Mouse (Mus musculus): ENCODE measurements around the gene Uaca. TPM values are rescaled to one million over a fixed set of nuclear protein-coding genes. Genes with fewer than 3 reads are reported as not detected.
"Not testable (repeated sequence)": the region's sequence is repeated elsewhere in the genome, so short reads cannot be mapped to it uniquely, and the experiment has no call there.

Uaca gene
- total and polyA plus RNA-seq, 3 experiments = 0.17 to 0.34 TPM; not detected in 1

- no peak overlapping the region for H3K27ac ChIP-seq (ENCODE audit: insufficient read depth, low read depth)
- dilution Hi-C loops (cut with MboI; ENCODE audit: extremely low pct_ligation_motif_present, extremely low pct_unique_long_range_greater_than_20kb, low sequenced_read_pairs) = no loop called here
- H3K9me3 ChIP-seq (replicated peaks; ENCODE audit: low read length) = no peaks in the 10 kb centered on the region
- H3K9ac ChIP-seq (ENCODE audit: insufficient read depth, low read depth) = no peak overlapping the region
- TF ChIP-seq ZMIZ1 (IDR thresholded peaks at IDR 0.05; ENCODE audit: low read depth, low read length) (no peak), MAX (IDR thresholded peaks at IDR 0.05; ENCODE audit: low read length) (no peak), POLR2A (IDR thresholded peaks at IDR 0.05; ENCODE audit: low read depth, low read length) (no peak), SIN3A (IDR thresholded peaks at IDR 0.05; ENCODE audit: low read length) (no peak), RCOR1 (conservative IDR thresholded peaks at IDR 0.05; ENCODE audit: low read depth, low read length) (no peak), TCF12 (IDR thresholded peaks at IDR 0.05; ENCODE audit: low read depth, low read length) (no peak)
- H3K79me2 ChIP-seq (replicated peaks; ENCODE audit: control insufficient read depth, extremely low read depth, insufficient read depth, poor library complexity, severe bottlenecking) = no peaks in the 10 kb centered on the region
- in situ Hi-C loops (cut with MboI; ENCODE audit: low pct_ligation_motif_present, low pct_unique_long_range_greater_than_20kb, low sequenced_read_pairs) = no loop called here
- H3K36me3 ChIP-seq (replicated peaks in 1 of 2; ENCODE audit: control insufficient read depth in 1 of 2, insufficient read depth in 1 of 2, low read length in 1 of 2) = no peaks in the 10 kb centered on the region
- H3K27me3 ChIP-seq (replicated peaks) = no peaks in the 10 kb centered on the region
- no peak overlapping the region for H3K4me2 ChIP-seq (ENCODE audit: insufficient read depth, low read depth, poor library complexity, severe bottlenecking)
- DNase-seq (ENCODE audit: extremely low read depth) = no peak
- no peak overlapping the region for H3K4me3 ChIP-seq (replicated peaks in 1 of 3; ENCODE audit: low read depth in 2 of 3, low read length in 2 of 3, poor library complexity in 1 of 3)
- H3K4me1 ChIP-seq (ENCODE audit: control insufficient read depth in 1 of 2, insufficient read depth in 2 of 2) = peaks cover 3 to 19% of the 10 kb centered on the region in 2 experiments
Measured at GRCm38 (mm10) chr9:60817585-60817984, 23.2 kb downstream of the Uaca start.

GRCm38 (mm10) chr9:60818582-60818981 is 24.2 kb downstream of the Uaca start:
- peaks cover 2 to 12% of the 10 kb centered on the region in 2 experiments for H3K4me1 ChIP-seq (ENCODE audit: control insufficient read depth in 1 of 2, insufficient read depth in 2 of 2)
- dilution Hi-C loops (cut with MboI; ENCODE audit: extremely low pct_ligation_motif_present, extremely low pct_unique_long_range_greater_than_20kb, low sequenced_read_pairs); H3K4me3 ChIP-seq (replicated peaks in 1 of 3; ENCODE audit: low read depth in 2 of 3, low read length in 2 of 3, poor library complexity in 1 of 3); H3K9me3 ChIP-seq (replicated peaks; ENCODE audit: low read length); H3K36me3 ChIP-seq (replicated peaks in 1 of 2; ENCODE audit: control insufficient read depth in 1 of 2, insufficient read depth in 1 of 2, low read length in 1 of 2); H3K27me3 ChIP-seq (replicated peaks); DNase-seq (ENCODE audit: extremely low read depth); H3K9ac ChIP-seq (ENCODE audit: insufficient read depth, low read depth); H3K4me2 ChIP-seq (ENCODE audit: insufficient read depth, low read depth, poor library complexity, severe bottlenecking); H3K79me2 ChIP-seq (replicated peaks; ENCODE audit: control insufficient read depth, extremely low read depth, insufficient read depth, poor library complexity, severe bottlenecking); H3K27ac ChIP-seq (ENCODE audit: insufficient read depth, low read depth); in situ Hi-C loops (cut with MboI; ENCODE audit: low pct_ligation_motif_present, low pct_unique_long_range_greater_than_20kb, low sequenced_read_pairs): not testable (repeated sequence)

GRCm38 (mm10) chr9:60819340-60819739 is 25.0 kb downstream of the Uaca start:
- Histone ChIP-seq H3K36me3 (replicated peaks in 1 of 2; ENCODE audit: control insufficient read depth in 1 of 2, insufficient read depth in 1 of 2, low read length in 1 of 2) (no peaks in the 10 kb centered on the region), H3K4me1 (ENCODE audit: control insufficient read depth in 1 of 2, insufficient read depth in 2 of 2) (peaks cover 0 to 8% of the 10 kb centered on the region in 2 experiments; a peak in 1 of 4 replicates), H3K4me3 (replicated peaks in 1 of 3; ENCODE audit: low read depth in 2 of 3, low read length in 2 of 3, poor library complexity in 1 of 3) (no peak overlapping the region), H3K27ac (ENCODE audit: insufficient read depth, low read depth) (no peak overlapping the region), H3K27me3 (replicated peaks) (no peaks in the 10 kb centered on the region), H3K9me3 (replicated peaks; ENCODE audit: low read length) (no peaks in the 10 kb centered on the region), H3K79me2 (replicated peaks; ENCODE audit: control insufficient read depth, extremely low read depth, insufficient read depth, poor library complexity, severe bottlenecking) (no peaks in the 10 kb centered on the region), H3K9ac (ENCODE audit: insufficient read depth, low read depth) (no peak overlapping the region), H3K4me2 (ENCODE audit: insufficient read depth, low read depth, poor library complexity, severe bottlenecking) (no peak overlapping the region)
- DNase-seq (ENCODE audit: extremely low read depth) = peak; percentile 40
- TF ChIP-seq E2F4 (IDR thresholded peaks at IDR 0.05; ENCODE audit: insufficient replicate concordance, low read depth, low read length) (no peak), TCF12 (IDR thresholded peaks at IDR 0.05; ENCODE audit: low read depth, low read length) (no peak), MAX (IDR thresholded peaks at IDR 0.05; ENCODE audit: low read length) (no peak), POLR2AphosphoS2 (IDR thresholded peaks at IDR 0.05; ENCODE audit: low read depth, low read length) (no peak), POLR2A (IDR thresholded peaks at IDR 0.05; ENCODE audit: low read depth, low read length) (no peak), NRF1 (IDR thresholded peaks at IDR 0.05; ENCODE audit: low read depth, low read length) (no peak), UBTF (IDR thresholded peaks at IDR 0.05; ENCODE audit: low read depth, low read length) (no peak), ZNF384 (IDR thresholded peaks at IDR 0.05; ENCODE audit: low read depth, low read length) (no peak), ZC3H11A (IDR thresholded peaks at IDR 0.05; ENCODE audit: low read depth, low read length) (no peak), RAD21 (IDR thresholded peaks at IDR 0.05; ENCODE audit: low read depth, low read length) (peak; percentile 55), HCFC1 (IDR thresholded peaks at IDR 0.05; ENCODE audit: low read depth, low read length) (no peak), SIN3A (IDR thresholded peaks at IDR 0.05; ENCODE audit: low read length) (no peak), CTCF (conservative IDR thresholded peaks at IDR 0.05 in 1 of 2, IDR thresholded peaks at IDR 0.05 in 1 of 2; ENCODE audit: low read depth in 2 of 2, low read length in 2 of 2) (peak; percentile 34 to 75; a peak in 3 of 4 replicates), EP300 (IDR thresholded peaks at IDR 0.05; ENCODE audit: low read length) (no peak), GABPA (IDR thresholded peaks at IDR 0.05; ENCODE audit: insufficient replicate concordance, low read depth, low read length) (no peak), SMC3 (IDR thresholded peaks at IDR 0.05; ENCODE audit: low read depth, low read length) (peak; percentile 47; the same call in 1 of the 2 replicates), KAT2A (IDR thresholded peaks at IDR 0.05; ENCODE audit: insufficient replicate concordance, low read length) (no peak), PAX5 (IDR thresholded peaks at IDR 0.05; ENCODE audit: low read length) (no peak), CHD1 (IDR thresholded peaks at IDR 0.05; ENCODE audit: low read depth, low read length) (no peak), MYC (IDR thresholded peaks at IDR 0.05; ENCODE audit: low read depth, low read length) (no peak), USF2 (conservative IDR thresholded peaks at IDR 0.05; ENCODE audit: low read depth, low read length) (no peak), JUND (conservative IDR thresholded peaks at IDR 0.05; ENCODE audit: low read depth, low read length) (no peak), NELFE (IDR thresholded peaks at IDR 0.05; ENCODE audit: low read depth, low read length) (no peak)
- in situ Hi-C loops (cut with MboI; ENCODE audit: low pct_ligation_motif_present, low pct_unique_long_range_greater_than_20kb, low sequenced_read_pairs) (no loop called here), dilution Hi-C loops (cut with MboI; ENCODE audit: extremely low pct_ligation_motif_present, extremely low pct_unique_long_range_greater_than_20kb, low sequenced_read_pairs) (no loop called here)
